Mouse (Mus musculus) 3T3-L1 (cell line): ENCODE data around the gene Actrt3.

Experiments
- DNase-seq: peaks from one replicate; pipeline ENCODE4 v3.0.0-alpha.2; 2015; ENCODE audit warnings: low read depth, low spot score

Actrt3 gene

DNA sequence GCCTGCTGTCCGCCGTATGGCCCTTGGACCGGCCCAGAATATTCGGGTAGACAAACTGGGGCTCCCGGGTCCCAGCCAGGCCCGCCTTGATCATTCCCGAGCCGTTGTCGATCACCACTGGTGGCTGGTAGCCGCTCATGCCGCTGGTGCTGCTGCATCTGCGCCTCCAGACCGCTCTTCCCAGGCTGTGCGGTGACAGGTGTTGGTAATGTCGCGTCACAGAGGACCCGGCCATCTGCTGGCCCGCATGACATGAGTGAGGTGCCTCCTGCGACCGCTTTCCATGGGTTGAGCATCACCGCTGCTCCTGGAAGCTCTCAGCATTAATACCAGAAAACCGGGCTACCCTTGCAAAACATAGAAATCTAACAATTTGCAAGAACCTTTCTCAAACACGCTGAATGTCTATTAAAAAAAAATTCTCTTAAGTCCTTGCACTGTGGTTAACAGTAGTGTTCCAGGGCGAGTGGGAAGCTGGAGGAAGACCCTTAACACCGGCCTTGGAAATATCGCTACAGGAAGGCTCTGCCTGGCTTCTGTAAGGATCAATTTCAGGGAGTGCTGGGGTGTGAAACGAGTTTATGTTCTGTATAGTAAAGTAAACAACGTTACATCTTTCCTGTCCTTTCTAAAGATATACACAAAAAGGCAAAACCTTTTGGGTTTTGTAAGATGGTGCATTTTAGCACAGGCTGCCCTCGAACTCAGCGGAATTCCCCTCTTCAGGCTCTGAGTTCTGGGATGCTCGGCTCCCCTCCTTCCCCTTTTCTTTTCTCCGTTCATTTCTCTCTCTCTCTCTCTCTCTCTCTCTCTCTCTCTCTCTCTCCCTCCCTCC is at the start of gene Actrt3:
Gene Actrt3 (minus strand): TSS at position 229 of the 835 bp plus-strand sequence.
- DNase-seq, result peak; percentile 67

- DNase-seq, result no peak
These were observed 48.7 kb upstream of the Actrt3 start for GRCm38 (mm10) chr3:30648466-30648865.

- no peak for DNase-seq
These were observed 47.8 kb upstream of the Actrt3 start, which contains the start of gene Lrrc34 for GRCm38 (mm10) chr3:30647440-30648090. TSS of gene Lrrc34 (minus strand) at chr3:30647869.

DNA sequence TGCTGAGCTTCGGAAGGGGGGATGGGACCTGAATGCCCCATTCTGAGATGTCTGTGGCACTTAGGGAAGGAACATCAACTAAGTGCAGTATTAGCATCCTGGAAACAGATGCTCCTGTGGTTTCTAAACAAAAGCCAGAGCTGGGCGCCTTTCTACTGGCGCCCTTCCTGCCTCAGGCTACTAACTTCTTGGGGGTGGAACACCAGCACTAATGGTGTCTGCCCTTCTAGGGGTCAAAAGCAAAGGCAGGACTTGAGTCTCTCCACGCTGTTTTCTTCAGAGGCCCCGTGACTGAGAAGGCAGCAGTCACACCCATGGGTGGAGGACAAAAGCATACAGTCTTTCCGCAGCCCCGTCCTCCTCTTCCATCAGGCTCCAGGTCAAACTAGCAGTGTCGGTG is 47.0 kb upstream of the Actrt3 start:
- DNase-seq, result no peak

DNA sequence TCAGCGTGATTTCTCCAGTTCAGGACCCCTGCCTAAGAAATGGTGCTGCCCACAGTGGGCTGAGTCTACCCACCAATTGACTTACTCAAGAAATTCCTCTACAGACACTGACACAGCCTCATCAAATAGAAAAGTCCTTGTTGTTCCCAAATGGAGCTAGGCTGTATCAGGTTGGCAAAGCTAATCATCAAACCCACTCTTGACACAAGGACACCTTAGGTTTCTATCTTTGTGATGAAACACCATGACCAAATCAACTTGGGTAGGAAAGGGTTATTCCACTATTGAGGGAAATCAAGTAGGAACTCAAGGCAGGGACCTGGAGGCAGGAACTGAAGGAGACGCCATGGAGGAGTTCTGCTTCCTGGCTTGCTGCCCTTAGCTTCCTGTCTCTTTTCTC is 44.5 kb upstream of the Actrt3 start, which contains the start of gene Lrriq4:
Gene Lrriq4 (plus strand): TSS at position 301 of the 400 bp plus-strand sequence.
- no peak for DNase-seq

DNA sequence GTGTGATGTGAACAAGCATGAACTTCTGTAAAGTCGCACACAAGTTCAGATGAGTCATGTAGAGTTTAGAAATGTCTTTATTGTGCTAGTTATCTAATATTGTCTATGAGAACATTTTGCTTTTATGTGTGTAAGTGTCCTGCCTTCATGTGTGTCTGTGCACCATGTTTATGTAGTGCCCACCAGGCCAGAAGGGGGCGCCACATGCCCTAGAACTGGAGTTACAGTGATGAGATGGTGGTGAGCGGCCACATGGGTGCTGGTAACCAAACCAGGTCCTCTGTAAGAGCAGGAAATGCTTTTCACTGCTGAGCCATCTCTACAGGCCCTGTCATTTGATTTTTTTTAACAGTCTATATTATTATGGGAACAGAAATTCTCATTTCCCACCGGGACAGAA is 35.9 kb upstream of the Actrt3 start:
- no peak for DNase-seq

- DNase-seq, result peak; percentile 67
These were observed 33.9 kb upstream of the Actrt3 start for GRCm38 (mm10) chr3:30633681-30634080.

DNA sequence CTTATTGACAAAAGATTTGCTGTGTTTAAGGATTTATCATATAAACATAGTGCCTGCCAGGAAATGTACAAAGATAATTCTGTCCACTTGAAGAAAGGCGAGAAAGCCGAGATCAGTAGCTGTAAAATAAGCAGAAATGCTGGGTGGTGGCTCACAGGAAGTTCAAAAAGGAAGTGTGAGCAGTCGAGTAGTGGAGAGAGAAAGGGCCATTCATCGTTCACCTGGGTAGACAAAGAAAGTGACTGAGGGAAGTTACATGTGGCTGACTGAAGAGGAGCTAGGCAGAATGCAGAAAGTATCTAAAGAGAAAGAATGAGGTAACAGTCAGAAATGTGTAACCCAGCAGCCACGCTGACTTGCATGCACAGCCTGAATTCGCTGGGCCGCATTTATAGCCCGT is 20.4 kb upstream of the Actrt3 start:
- DNase-seq, result no peak

DNA sequence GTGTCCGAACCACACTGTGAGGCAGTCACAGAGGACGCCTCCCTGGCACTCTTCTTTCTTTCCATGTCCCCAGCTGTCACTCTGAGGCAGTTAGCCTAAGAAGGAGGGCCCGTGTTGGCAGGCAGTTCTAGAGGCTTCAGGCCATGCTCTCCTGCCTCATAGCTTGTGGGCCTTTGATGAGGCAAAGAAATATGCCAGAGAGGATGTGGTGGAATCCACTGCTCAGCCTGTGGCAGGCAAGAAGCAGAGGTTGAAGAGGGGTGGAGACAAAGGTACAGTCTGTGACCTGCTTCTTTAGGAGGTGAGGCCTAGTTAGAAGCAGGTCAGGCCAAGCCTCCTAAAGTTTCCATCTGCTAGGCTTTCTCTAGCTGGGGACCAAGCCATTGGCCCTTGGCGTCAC is 11.2 kb upstream of the Actrt3 start:
- no peak for DNase-seq

DNA sequence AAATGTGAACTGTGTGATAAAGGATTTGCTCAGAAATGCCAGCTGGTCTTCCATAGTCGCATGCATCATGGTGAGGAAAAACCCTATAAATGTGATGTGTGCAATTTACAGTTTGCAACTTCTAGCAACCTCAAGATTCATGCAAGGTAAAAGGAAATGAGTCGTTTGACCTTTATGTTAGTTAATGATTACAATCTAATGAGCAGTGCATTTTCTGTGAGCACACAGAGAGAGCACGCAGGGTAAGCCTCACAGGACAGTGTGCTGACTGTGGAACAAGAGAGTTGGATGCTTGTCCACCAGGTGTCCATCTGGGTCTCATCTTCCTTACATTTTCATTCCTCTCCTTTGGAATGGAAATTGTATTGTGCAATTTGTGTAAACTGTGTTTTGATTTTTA is 9.3 kb upstream of the Actrt3 start:
- no peak for DNase-seq

- DNase-seq, result no peak
These were observed 3.5 kb upstream of the Actrt3 start for GRCm38 (mm10) chr3:30603256-30603655.

DNA sequence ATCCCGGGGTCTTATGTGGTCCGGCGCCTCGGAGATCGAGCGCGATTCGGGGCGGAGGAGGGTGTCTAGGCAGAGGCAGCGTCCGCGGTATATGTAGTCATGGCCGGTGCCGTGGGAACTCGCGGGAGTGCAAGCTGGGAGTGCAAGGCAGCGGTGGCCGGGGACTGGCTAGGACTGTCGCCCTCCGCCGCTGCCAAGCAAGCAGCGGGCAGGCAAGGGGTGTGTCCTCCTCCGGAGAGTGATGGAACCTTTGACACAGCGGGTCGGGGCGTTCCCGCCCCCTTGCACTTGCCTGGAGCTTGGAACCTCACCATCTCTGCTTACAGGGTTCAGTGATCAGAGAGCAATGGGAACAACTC is 3.0 kb upstream of the Actrt3 start:
- peak; percentile 72 for DNase-seq

DNA sequence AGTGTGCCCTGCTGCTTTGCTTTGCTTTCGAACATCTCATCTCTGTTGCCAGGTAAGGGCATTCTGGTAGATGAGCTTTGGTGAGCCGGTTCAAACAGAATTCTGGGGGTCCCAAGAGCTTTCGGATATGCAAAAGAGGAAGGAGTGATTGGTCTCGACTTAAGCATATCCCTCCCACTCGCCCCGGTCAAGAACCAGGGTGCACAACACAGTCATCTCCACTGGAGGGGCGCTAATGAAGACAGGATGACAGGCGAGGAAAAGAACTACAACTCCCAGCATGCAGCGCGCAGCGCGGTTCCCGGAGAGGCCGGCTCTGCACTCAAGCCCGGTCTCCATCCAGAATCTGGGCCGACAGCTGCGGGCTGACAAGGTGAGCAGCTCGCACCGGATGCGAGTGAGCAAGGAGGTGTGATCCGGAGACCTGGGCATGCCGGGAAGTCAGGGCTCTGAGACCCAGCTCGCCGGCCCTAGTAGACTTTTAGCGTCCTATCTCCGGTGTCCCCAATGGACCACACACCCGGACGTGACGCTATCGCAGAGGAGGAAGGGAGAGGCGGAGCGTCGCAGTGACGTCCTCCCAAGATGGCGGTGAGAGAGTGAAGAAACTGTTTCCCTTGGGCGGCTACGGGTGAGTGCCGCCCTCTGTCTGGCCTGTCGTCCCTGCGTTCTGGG is 2.5 kb upstream of the Actrt3 start, which contains the start of gene Mynn:
Gene Mynn (plus strand): TSS at position 1 of the 675 bp plus-strand sequence.
- peak; percentile 97 for DNase-seq

GRCm38 (mm10) chr3:30601610-30602064 is 1.9 kb upstream of the Actrt3 start:
- DNase-seq, result no peak

DNA sequence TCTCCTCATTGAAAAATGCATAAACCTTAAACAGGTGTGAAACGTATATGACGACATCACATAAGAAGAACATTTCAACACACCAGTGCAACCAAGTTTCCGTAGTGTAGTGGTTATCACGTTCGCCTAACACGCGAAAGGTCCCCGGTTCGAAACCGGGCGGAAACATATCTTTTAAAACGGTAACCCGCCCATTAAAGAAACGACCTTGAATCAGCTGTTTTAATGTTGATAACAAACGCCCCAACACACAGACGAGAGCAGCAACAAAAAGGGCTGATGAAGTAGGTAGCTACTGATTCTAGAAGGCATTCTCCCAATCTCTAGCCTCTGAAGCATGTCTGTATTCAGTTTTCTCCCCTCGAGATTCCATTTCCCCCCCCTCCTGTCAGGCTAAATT is 1.4 kb upstream of the Actrt3 start:
- DNase-seq, result peak; percentile 96

DNA sequence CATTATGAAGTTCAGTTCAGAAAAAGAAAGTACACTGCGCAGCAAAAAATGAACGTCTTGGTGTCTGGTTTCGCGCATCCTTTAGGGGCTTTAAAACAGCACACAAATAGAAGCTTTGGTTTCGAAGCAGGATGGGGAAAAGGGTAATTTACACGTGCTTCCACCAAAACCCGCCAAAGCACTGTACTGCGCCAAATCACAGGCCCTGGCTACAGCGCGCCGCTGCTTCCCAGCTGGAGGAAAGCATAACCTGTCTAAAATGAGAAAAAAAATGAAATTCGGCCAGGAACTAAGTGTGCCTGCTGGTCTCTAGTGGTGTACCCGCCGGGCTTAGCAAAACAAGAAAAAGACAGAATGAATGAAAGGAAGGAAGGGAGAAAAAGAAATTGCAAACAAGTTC is 978 bp upstream of the Actrt3 start:
- peak; percentile 74 for DNase-seq

- no peak for DNase-seq
These were observed 2.5 kb downstream of the Actrt3 start for GRCm38 (mm10) chr3:30597271-30597670.

DNA sequence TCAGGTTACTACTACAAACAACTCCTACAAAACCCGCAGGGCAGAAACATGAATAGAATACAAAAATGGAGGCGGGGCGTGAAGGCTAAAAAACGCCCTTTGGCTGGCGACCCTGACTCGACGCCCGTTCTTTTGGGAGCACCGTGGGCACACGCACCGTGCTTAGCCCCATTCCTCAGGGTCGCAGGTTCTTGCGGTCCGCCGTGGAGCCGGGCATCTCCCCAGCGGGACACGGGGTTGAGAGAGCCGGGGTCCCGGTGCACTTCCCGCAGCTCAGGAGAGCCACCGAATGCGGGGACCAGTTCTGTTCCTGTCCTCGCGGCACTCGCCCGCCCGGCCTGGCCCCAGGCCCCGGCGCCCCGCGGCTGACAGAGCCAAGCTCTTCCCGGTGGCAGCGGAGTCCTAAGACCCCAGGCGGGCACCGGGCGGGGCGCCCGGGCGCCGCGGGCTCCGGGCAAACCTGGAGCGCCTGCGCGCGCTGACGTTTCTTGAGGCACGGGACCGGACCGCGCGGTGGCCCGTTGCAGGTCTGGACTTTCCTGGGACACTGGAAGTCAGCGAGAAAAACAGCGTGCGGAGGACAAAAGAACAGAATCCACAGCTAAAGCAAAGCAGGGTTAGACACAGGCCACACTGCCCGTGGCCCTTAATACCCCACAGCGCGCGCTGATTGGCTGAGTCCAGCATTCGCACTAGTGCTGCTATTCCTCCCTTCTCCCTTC is 4.5 kb downstream of the Actrt3 start:
- DNase-seq, result peak; percentile 15

DNA sequence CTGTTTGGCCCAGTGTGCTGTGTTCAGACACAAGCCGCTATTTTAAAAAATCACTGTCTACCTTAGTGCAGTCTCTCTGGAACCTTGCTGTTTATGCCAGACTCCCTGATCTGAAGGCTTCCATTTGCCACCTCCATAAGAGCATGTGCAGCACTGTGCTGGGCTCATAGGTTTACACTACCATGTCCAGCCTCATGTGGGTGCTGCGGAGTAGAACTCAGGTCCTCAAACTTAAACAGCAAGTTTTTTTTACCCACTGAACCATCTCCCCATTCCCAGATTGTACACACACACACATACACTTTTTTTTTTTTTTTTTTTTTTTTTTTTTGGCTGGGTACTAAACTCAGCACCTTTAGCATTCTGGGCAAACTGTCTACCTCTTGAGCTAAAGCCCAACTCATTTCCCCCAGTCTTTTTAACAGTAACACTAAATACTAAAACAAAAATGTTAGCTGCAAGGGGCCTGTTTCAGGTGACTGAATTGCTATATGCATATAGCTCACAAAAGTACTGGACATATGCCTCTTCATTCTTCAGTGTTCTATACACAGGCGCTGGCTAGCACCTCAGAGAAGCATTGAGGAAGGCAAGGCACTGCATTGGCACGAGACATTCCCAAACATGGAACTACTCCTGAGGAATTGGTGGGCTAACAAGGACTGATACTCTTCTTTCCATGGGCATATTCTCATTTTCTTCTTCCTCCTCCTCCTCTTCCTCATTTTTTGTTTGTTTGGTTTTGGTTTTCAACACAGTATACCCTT is 5.8 kb downstream of the Actrt3 start:
- peak; percentile 54 for DNase-seq

GRCm38 (mm10) chr3:30592418-30592853 is 7.3 kb downstream of the Actrt3 start:
- peak; percentile 85 for DNase-seq

GRCm38 (mm10) chr3:30588865-30589264 is 10.9 kb downstream of the Actrt3 start:
- no peak for DNase-seq
